Mouse (Mus musculus): ENCODE data around the gene Hist1h2bk. TPM values are rescaled to one million over a fixed set of nuclear protein-coding genes. Genes with fewer than 3 reads are reported as not detected.
"Not testable (repeated sequence)": the region's sequence is repeated elsewhere in the genome, so short reads cannot be mapped to it uniquely, and the experiment has no call there.

Hist1h2bk gene
- polyA plus RNA-seq (2012; rRNA removed) (24.6 and 30.5 TPM in 2 replicates), polyA plus RNA-seq (2014; fragmentation: Nextera tagmentation; extraction: Ambion mirVana) (6.9 and 7.1 TPM in 2 replicates)

DNA sequence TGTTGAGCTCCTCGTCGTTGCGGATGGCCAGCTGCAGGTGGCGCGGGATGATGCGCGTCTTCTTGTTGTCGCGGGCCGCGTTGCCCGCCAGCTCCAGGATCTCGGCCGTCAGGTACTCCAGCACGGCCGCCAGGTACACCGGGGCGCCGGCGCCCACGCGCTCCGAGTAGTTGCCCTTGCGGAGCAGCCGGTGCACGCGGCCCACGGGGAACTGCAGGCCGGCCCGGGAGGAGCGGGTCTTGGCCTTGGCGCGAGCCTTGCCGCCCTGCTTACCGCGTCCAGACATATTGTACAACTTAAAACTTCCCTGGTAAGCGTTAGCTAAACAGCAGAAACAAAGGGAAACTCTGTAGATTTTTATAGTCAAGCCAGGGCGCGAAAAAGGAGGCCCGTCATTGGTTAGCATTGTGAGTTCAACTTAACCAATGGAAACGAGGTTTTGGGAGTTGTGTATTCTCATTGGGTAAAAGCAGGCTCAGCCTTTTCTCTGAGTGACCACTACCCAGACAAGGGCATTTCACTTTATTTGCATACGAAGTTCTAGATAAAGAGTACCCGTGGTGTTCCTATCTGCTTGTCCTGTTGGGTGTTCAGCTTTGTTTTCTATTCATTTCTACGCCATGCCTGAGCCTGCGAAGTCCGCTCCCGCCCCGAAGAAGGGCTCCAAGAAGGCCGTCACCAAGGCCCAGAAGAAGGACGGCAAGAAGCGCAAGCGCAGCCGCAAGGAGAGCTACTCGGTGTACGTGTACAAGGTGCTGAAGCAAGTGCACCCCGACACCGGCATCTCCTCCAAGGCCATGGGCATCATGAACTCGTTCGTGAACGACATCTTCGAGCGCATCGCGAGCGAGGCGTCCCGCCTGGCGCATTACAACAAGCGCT, at the start of gene Hist1h2bk, which contains the start of gene Hist1h2ah:
Hist1h2bk (plus strand) TSS at position 604 of the 882 bp plus-strand sequence.
Hist1h2ah (minus strand) TSS at position 302 of the 882 bp plus-strand sequence.
- Histone ChIP-seq H3K4me1 (ENCODE audit: control insufficient read depth, insufficient read depth, low read length) (peaks cover 16% of the 10 kb centered on the region), H3K27ac (replicated peaks; ENCODE audit: low read depth, low read length) (peak within 1 kb of the TSS; percentile 79), H3K4me2 (replicated peaks; ENCODE audit: low read depth, low read length, severe bottlenecking) (peak within 1 kb of the TSS; percentile 62), H3K9ac (ENCODE audit: low read depth, low read length, severe bottlenecking) (peak within 1 kb of the TSS; percentile 57), H3K4me3 (replicated peaks; ENCODE audit: low read length) (peak within 1 kb of the TSS; percentile 40)
- H3K9me3 ChIP-seq (ENCODE audit: control insufficient read depth, low read length); H3K36me3 ChIP-seq (ENCODE audit: control insufficient read depth, insufficient read depth, low read length); H3K27me3 ChIP-seq (ENCODE audit: control insufficient read depth, insufficient read depth, low read length): not testable (repeated sequence)
- WGBS: 2% methylated on average over 21 of the region's 69 CpGs
- peak; percentile 96 for ATAC-seq (ENCODE audit: low FRiP score, low read depth)
- DNase-seq (ENCODE audit: low spot score): peak; percentile 98

DNA sequence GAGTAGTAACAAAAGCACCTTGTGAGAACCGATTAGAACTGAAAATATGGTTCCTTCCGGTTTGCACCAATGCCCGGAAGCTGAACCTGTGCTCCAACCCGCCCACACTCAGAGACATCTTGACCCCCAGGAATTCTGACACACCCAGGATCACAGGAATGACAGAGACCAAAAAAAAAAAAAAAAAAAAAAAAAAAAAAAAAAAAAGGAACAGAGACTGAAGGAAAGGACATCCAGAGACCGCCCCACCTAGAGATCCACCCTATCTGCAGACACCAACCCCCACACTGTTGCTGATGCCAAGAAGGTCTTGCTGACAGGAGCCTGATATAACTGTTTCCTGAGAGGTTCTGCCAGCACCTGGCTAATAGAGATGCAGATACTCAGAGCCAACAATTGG, 43.1 kb upstream of the Hist1h2bk start:
- no peak overlapping the region for H3K4me3 ChIP-seq (replicated peaks; ENCODE audit: low read length)
- no peak for TF ChIP-seq POLR2A (IDR thresholded peaks at IDR 0.05; ENCODE audit: borderline replicate concordance, extremely low read depth, insufficient read depth, insufficient read length)
- no peak overlapping the region for H3K4me2 ChIP-seq (replicated peaks; ENCODE audit: low read depth, low read length, severe bottlenecking)
- WGBS: 82% methylated on average over 5 of the region's 5 CpGs
- H3K4me1 ChIP-seq (ENCODE audit: control insufficient read depth, insufficient read depth, low read length): peaks cover 4% of the 10 kb centered on the region; the same call in 1 of the 2 replicates
- DNase-seq (ENCODE audit: low spot score) (no peak), ATAC-seq (ENCODE audit: low FRiP score, low read depth) (no peak)
- H3K27ac ChIP-seq (replicated peaks; ENCODE audit: low read depth, low read length): no peak overlapping the region
- H3K27me3 ChIP-seq (ENCODE audit: control insufficient read depth, insufficient read depth, low read length): peaks cover 35% of the 10 kb centered on the region
- H3K36me3 ChIP-seq (ENCODE audit: control insufficient read depth, insufficient read depth, low read length): no peaks in the 10 kb centered on the region
- H3K9me3 ChIP-seq (ENCODE audit: control insufficient read depth, low read length): no peaks in the 10 kb centered on the region
- H3K9ac ChIP-seq (ENCODE audit: low read depth, low read length, severe bottlenecking): no peak overlapping the region

DNA sequence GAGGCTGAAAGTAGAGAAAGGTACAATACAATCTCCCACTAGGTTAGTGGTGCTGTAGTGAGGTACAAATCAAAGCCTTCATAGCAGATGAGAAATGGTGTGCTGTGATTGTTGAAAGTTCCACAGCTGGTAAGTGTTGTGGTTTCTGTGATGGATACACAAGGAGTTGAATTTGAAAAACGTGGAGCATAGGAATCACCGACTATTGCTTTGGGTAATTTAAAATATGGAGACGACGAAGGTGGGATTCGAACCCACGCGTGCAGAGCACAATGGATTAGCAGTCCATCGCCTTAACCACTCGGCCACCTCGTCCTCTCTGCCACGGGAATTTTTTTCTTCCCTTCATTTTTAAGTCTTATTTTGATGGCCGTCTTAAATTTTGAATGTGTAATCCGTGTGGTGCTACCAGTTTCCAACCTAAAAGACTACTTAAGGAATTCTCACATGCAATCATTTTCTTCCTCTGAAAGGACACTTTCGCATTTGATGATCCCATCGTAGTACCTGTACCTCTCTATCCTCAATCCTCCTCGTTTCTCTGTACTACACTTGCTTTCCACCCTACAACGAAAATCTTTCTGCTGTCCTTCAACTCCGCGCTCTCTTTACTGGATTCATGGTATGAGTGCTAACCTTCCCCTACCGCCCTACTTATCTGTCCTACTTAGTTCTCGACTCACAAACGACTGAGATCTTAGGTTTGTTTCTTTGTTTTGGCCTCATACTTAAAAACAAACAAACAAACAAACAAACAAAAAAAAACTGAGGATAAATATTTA, 41.5 kb upstream of the Hist1h2bk start:
- no peak for ATAC-seq (ENCODE audit: low FRiP score, low read depth)

DNA sequence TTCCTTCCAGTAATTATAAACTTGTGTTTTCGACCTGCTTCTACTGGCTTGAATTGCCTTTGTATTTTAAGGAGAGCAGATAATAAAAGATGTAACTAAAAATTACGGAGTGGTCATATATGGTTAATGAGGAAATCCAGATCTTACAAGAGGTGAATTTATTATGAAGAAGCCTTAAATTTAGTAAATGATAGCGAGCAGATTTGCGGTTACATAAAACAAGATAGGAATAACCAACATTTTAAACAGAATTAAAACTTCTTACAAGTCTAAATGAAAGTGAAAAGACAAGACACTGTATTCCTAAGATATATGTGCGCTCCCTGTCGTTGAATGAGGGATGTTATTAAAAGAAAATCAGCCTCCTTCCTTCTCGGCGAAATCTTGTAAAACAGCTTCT, 40.8 kb upstream of the Hist1h2bk start:
- Histone ChIP-seq H3K4me1 (ENCODE audit: control insufficient read depth, insufficient read depth, low read length) (peaks cover 4% of the 10 kb centered on the region; the same call in 1 of the 2 replicates), H3K36me3 (ENCODE audit: control insufficient read depth, insufficient read depth, low read length) (no peaks in the 10 kb centered on the region), H3K9me3 (ENCODE audit: control insufficient read depth, low read length) (no peaks in the 10 kb centered on the region), H3K9ac (ENCODE audit: low read depth, low read length, severe bottlenecking) (no peak overlapping the region), H3K27ac (replicated peaks; ENCODE audit: low read depth, low read length) (no peak overlapping the region), H3K4me3 (replicated peaks; ENCODE audit: low read length) (peak overlapping the region; percentile 31), H3K27me3 (ENCODE audit: control insufficient read depth, insufficient read depth, low read length) (peaks cover 57% of the 10 kb centered on the region), H3K4me2 (replicated peaks; ENCODE audit: low read depth, low read length, severe bottlenecking) (peak overlapping the region; percentile 41; the same call in 1 of the 2 replicates)
- ATAC-seq (ENCODE audit: low FRiP score, low read depth) (no peak), DNase-seq (ENCODE audit: low spot score) (no peak)
- 7% methylated on average over 8 of the region's 8 CpGs for WGBS
- TF ChIP-seq POLR2A (IDR thresholded peaks at IDR 0.05; ENCODE audit: borderline replicate concordance, extremely low read depth, insufficient read depth, insufficient read length): no peak

More for the DNA sequence above, 41.5 kb upstream of the Hist1h2bk start:
- Histone ChIP-seq H3K36me3 (ENCODE audit: control insufficient read depth, insufficient read depth, low read length) (no peaks in the 10 kb centered on the region), H3K4me2 (replicated peaks; ENCODE audit: low read depth, low read length, severe bottlenecking) (no peak overlapping the region), H3K27ac (replicated peaks; ENCODE audit: low read depth, low read length) (no peak overlapping the region), H3K27me3 (ENCODE audit: control insufficient read depth, insufficient read depth, low read length) (peaks cover 51% of the 10 kb centered on the region), H3K9ac (ENCODE audit: low read depth, low read length, severe bottlenecking) (no peak overlapping the region), H3K9me3 (ENCODE audit: control insufficient read depth, low read length) (no peaks in the 10 kb centered on the region), H3K4me1 (ENCODE audit: control insufficient read depth, insufficient read depth, low read length) (peaks cover 4% of the 10 kb centered on the region; the same call in 1 of the 2 replicates), H3K4me3 (replicated peaks; ENCODE audit: low read length) (no peak overlapping the region)
- TF ChIP-seq POLR2A (IDR thresholded peaks at IDR 0.05; ENCODE audit: borderline replicate concordance, extremely low read depth, insufficient read depth, insufficient read length): no peak
- WGBS: 1% methylated on average over 22 of the region's 22 CpGs
- DNase-seq (ENCODE audit: low spot score): peak; percentile 45

DNA sequence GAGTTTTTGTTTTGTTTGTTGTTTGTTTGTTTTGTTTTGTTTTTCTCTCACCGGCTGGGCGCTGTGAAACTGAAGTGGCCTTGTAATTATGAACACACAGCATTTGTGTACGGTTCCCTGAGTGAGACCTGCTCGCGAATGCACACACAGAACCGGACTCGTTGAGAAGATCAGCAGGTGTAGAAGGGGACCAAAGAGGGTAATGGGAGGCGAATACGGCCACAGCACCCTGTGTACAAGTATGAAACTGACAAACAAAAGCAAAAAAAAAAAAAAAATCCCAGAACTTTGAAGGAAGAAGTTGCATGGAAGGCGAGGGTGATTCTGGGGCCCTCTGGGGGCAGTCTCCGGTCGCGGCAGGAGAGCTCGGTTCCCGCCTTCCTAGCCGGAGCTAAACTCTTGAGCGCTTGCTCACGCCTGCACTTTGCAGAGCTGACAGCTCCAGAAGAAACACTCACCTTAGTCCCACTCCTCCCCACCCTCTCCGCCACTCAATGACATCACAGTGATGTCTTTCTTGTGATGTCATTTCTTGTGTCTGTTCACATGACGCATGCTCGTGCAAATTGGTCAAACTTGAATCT, 40.2 kb upstream of the Hist1h2bk start:
- DNase-seq (ENCODE audit: low spot score): peak; percentile 25
- TF ChIP-seq POLR2A (IDR thresholded peaks at IDR 0.05; ENCODE audit: borderline replicate concordance, extremely low read depth, insufficient read depth, insufficient read length): no peak
- H3K4me2 ChIP-seq (replicated peaks; ENCODE audit: low read depth, low read length, severe bottlenecking): peak overlapping the region; percentile 41
- no peak overlapping the region for H3K9ac ChIP-seq (ENCODE audit: low read depth, low read length, severe bottlenecking)
- H3K4me1 ChIP-seq (ENCODE audit: control insufficient read depth, insufficient read depth, low read length): peaks cover 4% of the 10 kb centered on the region; the same call in 1 of the 2 replicates
- H3K27ac ChIP-seq (replicated peaks; ENCODE audit: low read depth, low read length): no peak overlapping the region
- peaks cover 63% of the 10 kb centered on the region for H3K27me3 ChIP-seq (ENCODE audit: control insufficient read depth, insufficient read depth, low read length)
- peak overlapping the region; percentile 31 for H3K4me3 ChIP-seq (replicated peaks; ENCODE audit: low read length)
- 1% methylated on average over 21 of the region's 21 CpGs for WGBS
- H3K9me3 ChIP-seq (ENCODE audit: control insufficient read depth, low read length): no peaks in the 10 kb centered on the region
- no peaks in the 10 kb centered on the region for H3K36me3 ChIP-seq (ENCODE audit: control insufficient read depth, insufficient read depth, low read length)
- peak; percentile 41; the same call in 1 of the 2 replicates for ATAC-seq (ENCODE audit: low FRiP score, low read depth)
